Mouse (Mus musculus) right cerebral cortex, postnatal 25 days (tissue): ENCODE results near the gene Btbd17.
A peak's percentile ranks its signal among the peaks of the same experiment; 100 is the strongest.

Source experiments
- DNase-seq: peaks from one replicate; pipeline ENCODE4 v3.0.0; 2022

Gene Btbd17

DNA sequence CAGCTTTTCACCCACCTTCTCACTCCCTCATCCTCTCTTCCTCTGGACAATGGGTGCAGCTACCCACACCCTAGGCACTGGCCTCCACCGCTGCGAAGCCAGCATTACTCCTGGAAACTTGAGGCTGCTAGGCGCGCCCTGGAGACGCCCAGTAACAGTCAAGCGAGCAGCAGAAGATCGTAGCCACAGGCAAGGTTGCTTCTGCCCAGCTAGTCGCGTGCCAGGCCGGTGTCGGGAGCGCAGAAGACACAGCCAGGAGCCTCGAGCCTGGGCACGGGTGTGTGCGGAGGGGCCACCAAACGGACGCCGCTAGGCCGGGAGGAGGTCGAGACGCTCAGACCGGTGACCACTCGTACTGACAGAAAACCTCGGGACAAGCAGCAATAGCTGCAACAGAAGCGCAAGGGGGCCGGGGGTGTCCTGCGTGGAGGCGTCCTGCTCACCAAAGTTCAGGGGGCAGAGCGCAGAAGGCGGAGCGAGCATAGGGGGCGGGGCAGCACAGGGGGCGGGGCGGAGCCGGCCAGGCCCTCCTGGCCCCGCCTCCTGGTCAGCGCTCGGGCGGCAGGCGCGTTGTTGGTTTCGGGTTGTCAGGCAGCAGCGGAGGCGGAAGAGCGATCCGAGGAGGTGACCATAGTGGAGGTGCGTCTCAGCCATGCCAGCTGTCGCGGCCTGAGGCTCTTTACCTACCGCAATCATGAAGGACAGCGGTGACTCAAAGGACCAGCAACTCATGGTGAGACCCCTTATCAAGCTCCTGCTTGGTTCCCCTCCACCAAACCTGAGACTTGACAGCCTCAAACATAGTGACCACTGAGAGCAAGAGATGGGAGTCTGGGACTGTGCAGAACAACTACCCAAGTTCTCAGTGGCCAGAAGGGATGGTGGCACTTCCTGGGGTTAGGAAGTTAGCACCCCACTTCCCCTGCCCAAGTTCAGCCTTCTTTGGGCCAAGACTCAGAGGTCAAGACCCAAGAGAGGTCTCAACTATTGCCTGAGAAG, 30.6 kb downstream of the Btbd17 start, which contains the start of gene Kif19a:
Gene Kif19a (plus strand): TSS at position 569 of the 999 bp plus-strand sequence.
- DNase-seq = peak; percentile 18

DNA sequence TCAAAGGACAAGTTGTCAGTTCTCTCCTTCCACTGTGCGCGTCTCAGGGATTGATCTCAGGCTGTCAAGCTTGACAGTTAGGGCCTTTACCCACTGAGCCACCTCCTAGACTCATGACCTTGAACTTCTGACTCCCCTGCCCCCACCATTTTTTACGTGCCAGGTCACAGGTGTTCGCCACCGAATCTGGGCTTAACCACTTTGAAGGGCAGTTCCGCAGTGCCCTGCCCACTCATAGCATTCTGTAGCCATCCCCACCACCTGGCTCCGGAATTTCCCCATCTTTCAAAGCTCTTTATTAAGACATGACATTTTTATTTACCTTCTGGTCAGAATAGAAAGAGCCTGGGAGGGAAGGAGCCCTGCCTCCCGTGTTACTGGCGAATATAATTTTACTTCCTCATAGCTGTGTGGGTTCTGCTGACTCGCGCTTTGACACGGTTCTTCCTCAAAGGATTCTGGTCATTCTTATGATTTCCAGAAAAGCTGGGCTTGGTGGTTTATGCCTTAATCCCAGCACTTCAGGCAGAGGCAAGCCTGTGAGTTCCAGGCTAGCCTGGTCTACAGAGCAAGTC, 48.1 kb downstream of the Btbd17 start:
- DNase-seq = no peak

DNA sequence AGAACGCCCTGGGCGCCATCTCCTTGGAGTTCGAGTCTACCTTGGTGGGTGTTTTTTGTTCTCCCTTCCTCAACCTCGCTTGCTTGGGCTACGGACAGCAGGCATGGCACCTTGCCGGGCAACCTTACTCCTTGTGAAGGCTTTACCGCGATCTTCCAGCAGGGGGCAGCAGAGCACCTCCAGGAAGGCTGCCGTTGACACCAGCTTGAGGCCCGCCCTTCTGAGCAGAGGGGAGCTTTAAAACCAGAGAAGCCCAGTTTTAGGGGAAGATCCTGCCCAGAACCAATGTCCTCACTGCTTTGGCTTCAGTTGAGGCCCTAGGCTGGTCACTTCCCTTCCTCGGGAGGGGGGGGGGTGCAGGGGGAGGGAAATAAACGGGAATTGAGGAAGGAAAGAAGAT, 50.6 kb downstream of the Btbd17 start:
- peak; percentile 85 for DNase-seq

DNA sequence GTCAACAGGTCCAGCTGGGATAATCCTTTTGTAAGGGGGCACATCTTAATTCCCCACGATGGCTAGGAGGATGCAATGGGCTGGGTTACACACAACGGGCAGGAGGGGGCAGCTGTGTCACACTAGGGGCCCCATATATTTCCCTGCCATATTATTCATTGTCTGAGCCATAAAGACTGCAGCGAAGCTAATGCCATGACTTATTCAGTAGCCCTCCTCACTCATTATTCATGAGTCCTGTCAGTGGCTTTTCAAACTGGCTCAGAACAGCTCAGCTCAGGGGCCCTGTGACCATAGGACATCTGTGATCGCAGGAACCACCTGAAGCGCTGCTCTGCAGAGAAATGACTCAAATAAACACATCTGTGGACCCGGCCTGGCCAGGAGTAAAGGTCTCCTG, 54.3 kb downstream of the Btbd17 start:
- no peak for DNase-seq
